Mouse (Mus musculus): ENCODE data around the gene Pink1. TPM values are rescaled to one million over a fixed set of nuclear protein-coding genes. Genes with fewer than 3 reads are reported as not detected.
A peak's percentile ranks its signal among the peaks of the same experiment; 100 is the strongest.
"Not testable (repeated sequence)": the region's sequence is repeated elsewhere in the genome, so short reads cannot be mapped to it uniquely, and the experiment has no call there.

The Pink1 gene
- polyA plus RNA-seq, 1 experiment from 2014 or later: 21.6 TPM

DNA sequence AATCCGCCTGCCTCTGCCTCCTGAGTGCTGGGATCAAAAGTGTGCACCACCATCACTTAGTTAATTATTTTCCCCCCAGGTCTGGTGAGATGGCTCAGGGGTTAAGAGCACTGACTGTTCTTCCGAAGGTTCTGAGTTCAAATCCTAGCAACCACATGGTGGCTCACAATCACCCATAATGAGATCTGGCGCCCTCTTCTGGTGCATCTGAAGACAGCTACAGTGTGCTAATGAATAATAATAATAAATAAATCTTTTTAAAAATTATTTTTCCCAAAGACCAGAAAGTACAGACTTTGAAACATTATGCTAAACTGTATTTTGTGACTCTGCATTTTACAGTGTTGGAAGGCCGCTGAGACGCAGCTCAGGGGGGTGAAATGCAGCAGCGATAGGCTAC lies 9.5 kb upstream of the Pink1 start:
- Histone ChIP-seq H3K4me1 (ENCODE audit: control insufficient read depth, insufficient read depth, low read length) (no peaks in the 10 kb centered on the region), H3K9ac (ENCODE audit: low read length) (no peak overlapping the region), H3K36me3 (ENCODE audit: control insufficient read depth, insufficient read depth, low read length) (no peaks in the 10 kb centered on the region), H3K9me3 (ENCODE audit: control insufficient read depth, low read length) (no peaks in the 10 kb centered on the region), H3K4me3 (ENCODE audit: low read depth, low read length) (no peak overlapping the region), H3K4me2 (no peak overlapping the region), H3K27ac (ENCODE audit: low read depth, low read length) (no peak overlapping the region), H3K27me3 (ENCODE audit: control insufficient read depth, insufficient read depth, low read length) (no peaks in the 10 kb centered on the region)
- DNase-seq (ENCODE audit: low spot score, missing footprints) (no peak), ATAC-seq (ENCODE audit: low FRiP score) (no peak)
- 85% methylated on average over 6 of the region's 6 CpGs for WGBS

DNA sequence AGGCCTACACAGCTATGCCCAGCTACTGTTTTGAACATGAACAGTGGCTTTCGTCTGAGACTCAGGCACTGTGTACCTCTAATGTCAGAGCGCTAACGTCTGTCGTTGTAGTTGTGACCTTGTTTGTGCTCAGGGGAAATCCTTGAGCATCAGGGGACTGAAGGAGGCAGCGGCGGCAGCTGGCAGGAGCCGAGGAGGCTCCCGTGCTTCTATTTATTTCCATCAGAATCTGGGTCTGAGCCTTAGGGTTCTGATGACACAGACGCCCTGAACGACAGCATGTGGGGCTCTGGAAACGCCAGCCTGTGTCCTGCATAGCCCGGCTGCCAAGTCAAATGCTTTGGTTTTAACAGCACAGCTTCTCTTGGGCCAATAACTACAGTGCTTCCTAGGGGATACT lies 8.9 kb upstream of the Pink1 start:
- ATAC-seq (ENCODE audit: low FRiP score) (no peak), DNase-seq (ENCODE audit: low spot score, missing footprints) (peak; percentile 21)
- Histone ChIP-seq H3K27ac (ENCODE audit: low read depth, low read length) (no peak overlapping the region), H3K4me1 (ENCODE audit: control insufficient read depth, insufficient read depth, low read length) (no peaks in the 10 kb centered on the region), H3K4me3 (ENCODE audit: low read depth, low read length) (no peak overlapping the region), H3K9ac (ENCODE audit: low read length) (no peak overlapping the region), H3K4me2 (no peak overlapping the region), H3K27me3 (ENCODE audit: control insufficient read depth, insufficient read depth, low read length) (no peaks in the 10 kb centered on the region), H3K36me3 (ENCODE audit: control insufficient read depth, insufficient read depth, low read length) (no peaks in the 10 kb centered on the region), H3K9me3 (ENCODE audit: control insufficient read depth, low read length) (no peaks in the 10 kb centered on the region)
- 85% methylated on average over 12 of the region's 12 CpGs for WGBS

DNA sequence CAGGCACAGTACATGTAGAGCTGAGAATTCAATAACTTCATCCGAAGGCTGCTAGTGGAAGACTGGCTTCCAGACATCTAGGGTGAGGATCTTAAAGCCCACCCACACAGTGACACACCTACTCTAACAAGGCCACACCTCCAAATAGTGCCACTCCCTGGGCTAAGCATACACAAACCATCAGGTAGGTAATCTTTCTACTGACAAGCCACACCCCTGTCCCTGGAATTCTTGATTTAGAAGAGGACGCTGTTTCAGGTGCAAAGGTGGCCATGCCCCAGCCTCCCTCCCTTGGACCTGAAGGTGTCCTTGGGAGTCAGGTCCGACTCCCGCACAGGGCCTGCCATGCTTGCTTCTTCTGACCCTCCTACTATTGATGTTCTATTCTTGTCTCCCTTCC lies 7.0 kb upstream of the Pink1 start:
- DNase-seq (ENCODE audit: low spot score, missing footprints) (no peak), ATAC-seq (ENCODE audit: low FRiP score) (no peak)
- WGBS: 81% methylated on average over 4 of the region's 4 CpGs
- Histone ChIP-seq H3K4me3 (ENCODE audit: low read depth, low read length) (no peak overlapping the region), H3K27ac (ENCODE audit: low read depth, low read length) (no peak overlapping the region), H3K4me1 (ENCODE audit: control insufficient read depth, insufficient read depth, low read length) (no peaks in the 10 kb centered on the region), H3K36me3 (ENCODE audit: control insufficient read depth, insufficient read depth, low read length) (no peaks in the 10 kb centered on the region), H3K27me3 (ENCODE audit: control insufficient read depth, insufficient read depth, low read length) (no peaks in the 10 kb centered on the region), H3K9ac (ENCODE audit: low read length) (no peak overlapping the region), H3K4me2 (no peak overlapping the region), H3K9me3 (ENCODE audit: control insufficient read depth, low read length) (no peaks in the 10 kb centered on the region)

DNA sequence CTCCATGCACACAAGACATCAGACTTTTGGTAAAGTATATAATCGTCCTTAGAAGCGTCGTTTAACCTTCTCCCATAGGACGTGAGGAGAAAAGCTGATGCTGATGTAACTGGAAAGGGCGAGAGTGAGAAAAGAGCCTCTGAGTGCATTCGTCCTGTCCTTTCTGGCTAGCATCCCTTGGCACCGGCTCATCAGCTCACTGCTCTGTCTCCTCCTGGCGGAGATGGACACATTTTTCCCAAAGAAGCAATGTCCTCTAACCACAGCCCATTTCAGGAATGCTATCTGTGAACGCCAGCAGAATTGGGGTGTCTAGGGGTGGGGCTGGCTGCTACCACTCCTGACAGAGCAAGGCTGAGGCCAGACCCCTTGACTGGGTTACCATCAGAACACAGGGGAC lies 5.5 kb upstream of the Pink1 start:
- ATAC-seq (ENCODE audit: low FRiP score) (no peak), DNase-seq (ENCODE audit: low spot score, missing footprints) (no peak)
- H3K36me3 ChIP-seq (ENCODE audit: control insufficient read depth, insufficient read depth, low read length): no peaks in the 10 kb centered on the region

DNA sequence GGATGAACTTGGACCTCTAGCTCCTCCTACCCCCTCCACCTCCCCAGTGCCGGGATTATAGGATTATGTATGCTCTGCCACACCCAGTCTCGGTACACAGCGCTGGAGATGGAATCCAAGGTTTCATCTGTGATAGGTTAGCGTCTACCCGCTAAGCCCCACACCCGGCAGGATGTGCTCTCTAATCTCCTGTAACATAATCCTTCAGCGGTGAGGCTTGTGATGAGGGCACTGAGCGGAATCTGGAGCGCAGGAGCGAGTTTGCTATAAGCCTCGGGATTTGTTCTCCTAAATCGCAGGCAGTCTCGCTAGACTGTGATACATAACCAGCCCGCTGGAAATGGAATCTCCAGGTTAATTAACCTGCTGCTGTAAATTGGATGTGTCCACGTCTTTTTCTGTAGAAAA lies 4.2 kb upstream of the Pink1 start:
- H3K27ac ChIP-seq (ENCODE audit: low read depth, low read length): no peak overlapping the region
- H3K36me3 ChIP-seq (ENCODE audit: control insufficient read depth, insufficient read depth, low read length): no peaks in the 10 kb centered on the region
- H3K4me3 ChIP-seq (ENCODE audit: low read depth, low read length): no peak overlapping the region
- DNase-seq (ENCODE audit: low spot score, missing footprints): peak; percentile 85
- H3K4me1 ChIP-seq (ENCODE audit: control insufficient read depth, insufficient read depth, low read length): peaks cover 3% of the 10 kb centered on the region; the same call in 1 of the 2 replicates
- ATAC-seq (ENCODE audit: low FRiP score): no peak
- WGBS: 17% methylated on average over 15 of the region's 15 CpGs
- no peak overlapping the region for H3K4me2 ChIP-seq
- H3K9ac ChIP-seq (ENCODE audit: low read length): no peak overlapping the region
- no peaks in the 10 kb centered on the region for H3K27me3 ChIP-seq (ENCODE audit: control insufficient read depth, insufficient read depth, low read length)
- no peaks in the 10 kb centered on the region for H3K9me3 ChIP-seq (ENCODE audit: control insufficient read depth, low read length)

More for the DNA sequence above, 5.5 kb upstream of the Pink1 start:
- 81% methylated on average over 9 of the region's 9 CpGs for WGBS
- Histone ChIP-seq H3K4me2 (no peak overlapping the region), H3K4me3 (ENCODE audit: low read depth, low read length) (no peak overlapping the region), H3K27me3 (ENCODE audit: control insufficient read depth, insufficient read depth, low read length) (no peaks in the 10 kb centered on the region), H3K9ac (ENCODE audit: low read length) (no peak overlapping the region), H3K4me1 (ENCODE audit: control insufficient read depth, insufficient read depth, low read length) (no peaks in the 10 kb centered on the region), H3K27ac (ENCODE audit: low read depth, low read length) (no peak overlapping the region), H3K9me3 (ENCODE audit: control insufficient read depth, low read length) (no peaks in the 10 kb centered on the region)

DNA sequence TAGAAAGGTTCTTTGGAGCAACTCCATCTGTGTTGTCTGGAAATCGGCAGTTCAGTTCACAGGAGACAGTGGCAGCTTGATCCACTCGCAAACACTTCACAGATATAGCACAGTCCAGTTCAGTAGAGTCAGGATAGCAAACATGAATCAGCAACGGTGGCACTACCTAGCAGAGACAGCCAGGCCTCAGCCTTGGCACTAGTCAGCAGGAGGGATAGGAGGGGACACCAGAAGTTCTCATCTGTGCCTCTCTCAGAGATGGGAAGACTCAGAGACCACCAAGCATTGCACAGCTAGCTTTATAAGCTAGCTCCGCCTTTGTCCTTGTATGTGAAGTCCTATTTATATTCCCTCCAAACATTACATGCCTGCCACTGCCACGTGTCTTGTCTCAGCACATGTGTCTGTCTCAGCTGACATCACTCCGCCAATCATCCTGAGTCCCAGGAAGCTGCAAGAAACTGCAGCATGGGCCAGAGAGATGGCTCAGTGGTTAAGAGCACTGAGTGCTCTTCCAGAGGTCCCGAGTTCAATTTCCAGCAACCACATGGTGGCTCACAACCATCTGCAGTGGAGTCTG lies 1.9 kb upstream of the Pink1 start:
- ATAC-seq (ENCODE audit: low FRiP score) (no peak), DNase-seq (ENCODE audit: low spot score, missing footprints) (peak; percentile 74)
- H3K27ac ChIP-seq (ENCODE audit: low read depth, low read length): no peak overlapping the region
- no peaks in the 10 kb centered on the region for H3K9me3 ChIP-seq (ENCODE audit: control insufficient read depth, low read length)
- no peaks in the 10 kb centered on the region for H3K36me3 ChIP-seq (ENCODE audit: control insufficient read depth, insufficient read depth, low read length)
- H3K9ac ChIP-seq (ENCODE audit: low read length): no peak overlapping the region
- H3K4me3 ChIP-seq (ENCODE audit: low read depth, low read length): peak overlapping the region; percentile 17; the same call in 1 of the 2 replicates
- H3K27me3 ChIP-seq (ENCODE audit: control insufficient read depth, insufficient read depth, low read length): no peaks in the 10 kb centered on the region
- H3K4me1 ChIP-seq (ENCODE audit: control insufficient read depth, insufficient read depth, low read length): peaks cover 13% of the 10 kb centered on the region
- peak overlapping the region; percentile 29 for H3K4me2 ChIP-seq
- WGBS: 77% methylated on average over 7 of the region's 7 CpGs

DNA sequence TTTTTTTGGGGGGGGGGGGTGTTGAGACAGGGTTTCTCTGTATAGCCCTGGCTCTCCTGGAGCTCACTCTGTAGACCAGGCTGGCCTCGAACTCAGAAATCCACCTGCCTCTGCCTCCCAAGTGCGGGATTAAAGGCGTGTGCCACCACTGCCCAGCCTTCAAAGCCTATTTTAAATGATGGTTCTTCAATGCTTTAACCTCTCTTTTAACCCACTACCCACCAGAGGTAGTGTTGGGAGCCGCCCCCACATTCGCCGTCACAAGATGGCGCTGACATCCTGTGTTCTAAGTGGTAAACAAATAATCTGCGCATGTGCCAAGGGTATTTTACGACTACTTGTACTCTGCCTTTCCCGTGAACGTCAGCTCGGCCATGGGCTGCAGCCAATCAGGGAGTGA lies 1.0 kb upstream of the Pink1 start:
- peaks cover 17% of the 10 kb centered on the region for H3K4me1 ChIP-seq (ENCODE audit: control insufficient read depth, insufficient read depth, low read length)
- not testable (repeated sequence) for H3K27ac ChIP-seq (ENCODE audit: low read depth, low read length); H3K4me3 ChIP-seq (ENCODE audit: low read depth, low read length); DNase-seq (ENCODE audit: low spot score, missing footprints); H3K9ac ChIP-seq (ENCODE audit: low read length); H3K36me3 ChIP-seq (ENCODE audit: control insufficient read depth, insufficient read depth, low read length); ATAC-seq (ENCODE audit: low FRiP score); H3K27me3 ChIP-seq (ENCODE audit: control insufficient read depth, insufficient read depth, low read length); H3K9me3 ChIP-seq (ENCODE audit: control insufficient read depth, low read length); H3K4me2 ChIP-seq
- WGBS: 42% methylated on average over 7 of the region's 12 CpGs

DNA sequence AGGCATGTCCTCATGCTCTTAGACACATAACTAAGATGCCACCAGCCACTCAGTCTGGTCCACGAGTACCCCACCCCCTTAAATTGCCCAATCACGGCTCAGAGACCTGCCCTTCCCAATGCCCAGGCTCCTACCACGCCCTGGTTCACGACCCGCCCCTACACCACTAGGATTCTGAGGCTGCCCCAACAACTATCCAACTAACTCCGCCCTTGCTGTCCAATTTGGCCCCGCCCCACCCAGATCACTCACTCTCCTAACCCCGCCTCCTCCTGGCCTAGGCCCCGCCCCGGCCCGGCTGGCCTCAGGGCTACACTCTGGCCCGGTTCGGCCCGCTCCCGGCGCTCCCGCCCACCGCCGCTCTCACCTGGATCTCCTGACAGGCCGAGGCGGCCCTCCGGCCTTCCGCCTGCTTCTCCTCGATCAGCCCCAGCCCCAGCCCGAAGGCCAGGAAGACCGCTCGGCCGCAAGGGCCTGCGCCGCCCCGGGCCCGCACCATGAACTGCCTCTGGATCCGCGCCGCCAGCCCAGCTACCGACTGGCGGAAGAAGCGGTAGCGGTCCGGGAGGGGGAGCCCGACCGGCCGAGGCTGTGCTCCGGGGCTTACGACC lies 536 bp downstream of the Pink1 start:
- Histone ChIP-seq H3K4me3 (ENCODE audit: low read depth, low read length) (peak overlapping the region; percentile 82), H3K27me3 (ENCODE audit: control insufficient read depth, insufficient read depth, low read length) (no peaks in the 10 kb centered on the region), H3K36me3 (ENCODE audit: control insufficient read depth, insufficient read depth, low read length) (no peaks in the 10 kb centered on the region), H3K4me2 (peak overlapping the region; percentile 73), H3K9me3 (ENCODE audit: control insufficient read depth, low read length) (no peaks in the 10 kb centered on the region), H3K4me1 (ENCODE audit: control insufficient read depth, insufficient read depth, low read length) (peaks cover 18% of the 10 kb centered on the region), H3K9ac (ENCODE audit: low read length) (peak overlapping the region; percentile 85), H3K27ac (ENCODE audit: low read depth, low read length) (peak overlapping the region; percentile 94)
- WGBS: under 1% methylated on average over 42 of the region's 45 CpGs
- ATAC-seq (ENCODE audit: low FRiP score) (peak; percentile 90), DNase-seq (ENCODE audit: low spot score, missing footprints) (peak; percentile 99)

DNA sequence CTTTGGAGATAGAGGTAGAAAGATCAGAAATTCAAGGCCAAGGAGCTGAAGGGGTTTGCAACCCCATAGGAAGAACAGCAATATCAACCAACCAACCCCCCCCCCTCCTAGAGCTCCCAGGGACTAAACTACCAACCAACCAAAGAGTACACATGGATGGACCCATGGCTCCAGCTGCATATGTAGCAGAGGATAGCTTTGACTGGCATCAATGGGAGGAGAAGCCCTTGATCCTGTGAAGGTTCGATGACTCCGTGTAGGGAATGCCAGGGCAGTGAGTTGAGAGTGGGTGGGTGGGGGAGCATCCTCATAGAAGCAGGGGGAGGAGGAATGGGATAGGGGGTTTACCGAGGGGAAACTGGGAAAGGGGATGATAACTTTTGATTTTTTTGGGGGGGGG lies 1.7 kb downstream of the Pink1 start:
- Histone ChIP-seq H3K9ac (ENCODE audit: low read length) (no peak overlapping the region), H3K27me3 (ENCODE audit: control insufficient read depth, insufficient read depth, low read length) (no peaks in the 10 kb centered on the region), H3K4me1 (ENCODE audit: control insufficient read depth, insufficient read depth, low read length) (peaks cover 18% of the 10 kb centered on the region), H3K4me2 (no peak overlapping the region), H3K27ac (ENCODE audit: low read depth, low read length) (no peak overlapping the region), H3K36me3 (ENCODE audit: control insufficient read depth, insufficient read depth, low read length) (no peaks in the 10 kb centered on the region), H3K4me3 (ENCODE audit: low read depth, low read length) (no peak overlapping the region), H3K9me3 (ENCODE audit: control insufficient read depth, low read length) (no peaks in the 10 kb centered on the region)
- DNase-seq (ENCODE audit: low spot score, missing footprints) (peak; percentile 41), ATAC-seq (ENCODE audit: low FRiP score) (no peak)
- WGBS: 91% methylated on average over 3 of the region's 3 CpGs
